Mouse (Mus musculus): ENCODE measurements at regions not wholly inside any gene's neighbourhood (a gene's known extent, or its start where the extent isn't known, plus 50 kb on each side); places are given as distances from the start of the nearest gene placed in this dataset.

GRCm38 (mm10) chr3:52644178-52645128, 372.6 kb downstream of the Cog6 start:
- H3K4me1 ChIP-seq, result peaks cover 34% of the 10 kb centered on the region
- WGBS, result 29% methylated on average over 16 of the region's 16 CpGs
- H3K4me2 ChIP-seq (replicated peaks), result peak overlapping the region; percentile 12; the same call in 1 of the 2 replicates
- 0 out of 2 replicates have a peak, but pooled peaks have one; percentile 55 for ATAC-seq (ENCODE audit: low FRiP score, low read depth)
- H3K9ac ChIP-seq, result no peak overlapping the region; the same call in 1 of the 2 replicates
- H3K9me3 ChIP-seq, result no peaks in the 10 kb centered on the region
- peaks cover 3% of the 10 kb centered on the region; the same call in 1 of the 2 replicates for H3K27me3 ChIP-seq
- H3K27ac ChIP-seq, result no peak overlapping the region
- H3K4me3 ChIP-seq, result no peak overlapping the region
- no peaks in the 10 kb centered on the region for H3K36me3 ChIP-seq

GRCm38 (mm10) chr3:52643796-52644177, 373.2 kb downstream of the Cog6 start:
- Histone ChIP-seq H3K4me1 (peaks cover 34% of the 10 kb centered on the region), H3K4me3 (no peak overlapping the region), H3K9me3 (no peaks in the 10 kb centered on the region), H3K9ac (no peak overlapping the region), H3K4me2 (replicated peaks) (no peak overlapping the region), H3K36me3 (no peaks in the 10 kb centered on the region), H3K27me3 (peaks cover 3% of the 10 kb centered on the region; the same call in 1 of the 2 replicates), H3K27ac (no peak overlapping the region)
- WGBS, result 68% methylated on average over 10 of the region's 10 CpGs
- ATAC-seq (ENCODE audit: low FRiP score, low read depth), result no peak

- no peaks in the 10 kb centered on the region for H3K36me3 ChIP-seq
- peaks cover 34% of the 10 kb centered on the region for H3K4me1 ChIP-seq
- H3K27ac ChIP-seq, result no peak overlapping the region
- H3K27me3 ChIP-seq, result peaks cover 3% of the 10 kb centered on the region; the same call in 1 of the 2 replicates
- no peak overlapping the region for H3K4me2 ChIP-seq (replicated peaks)
- no peak overlapping the region for H3K9ac ChIP-seq
- no peak for ATAC-seq (ENCODE audit: low FRiP score, low read depth)
- no peaks in the 10 kb centered on the region for H3K9me3 ChIP-seq
- 70% methylated on average over 9 of the region's 9 CpGs for WGBS
- no peak overlapping the region for H3K4me3 ChIP-seq
These were observed 373.9 kb downstream of the Cog6 start for GRCm38 (mm10) chr3:52643100-52643551.

GRCm38 (mm10) chr3:52641226-52642181, 373.4 kb downstream of the Foxo1 start:
- no peak for ATAC-seq (ENCODE audit: low FRiP score, low read depth)

GRCm38 (mm10) chr3:52640250-52641147, 372.4 kb downstream of the Foxo1 start:
- Histone ChIP-seq H3K4me1 (peaks cover 21% of the 10 kb centered on the region), H3K4me3 (no peak overlapping the region), H3K27me3 (peaks cover 3% of the 10 kb centered on the region; the same call in 1 of the 2 replicates), H3K9me3 (no peaks in the 10 kb centered on the region), H3K27ac (no peak overlapping the region), H3K4me2 (replicated peaks) (no peak overlapping the region), H3K36me3 (no peaks in the 10 kb centered on the region), H3K9ac (no peak overlapping the region)
- ATAC-seq (ENCODE audit: low FRiP score, low read depth), result no peak
- WGBS, result 63% methylated on average over 16 of the region's 16 CpGs

More at GRCm38 (mm10) chr3:52641226-52642181, 373.4 kb downstream of the Foxo1 start:
- Histone ChIP-seq H3K27ac (peak overlapping the region; percentile 16; the same call in 1 of the 2 replicates), H3K4me3 (no peak overlapping the region), H3K9ac (no peak overlapping the region), H3K36me3 (no peaks in the 10 kb centered on the region), H3K4me2 (replicated peaks) (no peak overlapping the region), H3K4me1 (peaks cover 21% of the 10 kb centered on the region), H3K27me3 (peaks cover 3% of the 10 kb centered on the region; the same call in 1 of the 2 replicates), H3K9me3 (no peaks in the 10 kb centered on the region)
- 78% methylated on average over 10 of the region's 10 CpGs for WGBS

GRCm38 (mm10) chr3:52638816-52639215, 370.7 kb downstream of the Foxo1 start:
- Histone ChIP-seq H3K9ac (no peak overlapping the region), H3K9me3 (no peaks in the 10 kb centered on the region), H3K4me3 (no peak overlapping the region), H3K27ac (no peak overlapping the region), H3K27me3 (peaks cover 3% of the 10 kb centered on the region; the same call in 1 of the 2 replicates), H3K4me1 (peaks cover 11% of the 10 kb centered on the region), H3K4me2 (replicated peaks) (no peak overlapping the region), H3K36me3 (no peaks in the 10 kb centered on the region)
- WGBS, result 84% methylated on average over 5 of the region's 5 CpGs
- no peak for ATAC-seq (ENCODE audit: low FRiP score, low read depth)

GRCm38 (mm10) chr3:52634353-52634752, 366.2 kb downstream of the Foxo1 start:
- no peak overlapping the region for H3K27ac ChIP-seq
- no peaks in the 10 kb centered on the region for H3K9me3 ChIP-seq
- no peaks in the 10 kb centered on the region for H3K36me3 ChIP-seq
- no peak overlapping the region for H3K9ac ChIP-seq
- H3K4me2 ChIP-seq (replicated peaks), result no peak overlapping the region
- 56% methylated on average over 6 of the region's 6 CpGs for WGBS
- no peak overlapping the region for H3K4me3 ChIP-seq
- H3K27me3 ChIP-seq, result no peaks in the 10 kb centered on the region; the same call in 1 of the 2 replicates
- peaks cover 7% of the 10 kb centered on the region for H3K4me1 ChIP-seq
- no peak for ATAC-seq (ENCODE audit: low FRiP score, low read depth)

GRCm38 (mm10) chr3:52633491-52634100, 365.5 kb downstream of the Foxo1 start:
- no peaks in the 10 kb centered on the region; the same call in 1 of the 2 replicates for H3K27me3 ChIP-seq
- H3K36me3 ChIP-seq, result no peaks in the 10 kb centered on the region
- H3K4me1 ChIP-seq, result peaks cover 7% of the 10 kb centered on the region
- WGBS, result 75% methylated on average over 15 of the region's 15 CpGs
- H3K4me2 ChIP-seq (replicated peaks), result no peak overlapping the region
- H3K9me3 ChIP-seq, result no peaks in the 10 kb centered on the region
- no peak overlapping the region for H3K27ac ChIP-seq
- H3K4me3 ChIP-seq, result no peak overlapping the region
- no peak for ATAC-seq (ENCODE audit: low FRiP score, low read depth)
- H3K9ac ChIP-seq, result no peak overlapping the region

- Histone ChIP-seq H3K27me3 (no peaks in the 10 kb centered on the region; the same call in 1 of the 2 replicates), H3K4me3 (no peak overlapping the region), H3K27ac (no peak overlapping the region), H3K36me3 (no peaks in the 10 kb centered on the region), H3K4me1 (peaks cover 7% of the 10 kb centered on the region), H3K4me2 (replicated peaks) (no peak overlapping the region), H3K9me3 (no peaks in the 10 kb centered on the region), H3K9ac (no peak overlapping the region)
- 84% methylated on average over 2 of the region's 2 CpGs for WGBS
- ATAC-seq (ENCODE audit: low FRiP score, low read depth), result no peak
These were observed 364.5 kb downstream of the Foxo1 start for GRCm38 (mm10) chr3:52632635-52633034.

GRCm38 (mm10) chr3:52630209-52630608, 362.1 kb downstream of the Foxo1 start:
- Histone ChIP-seq H3K36me3 (no peaks in the 10 kb centered on the region), H3K4me3 (no peak overlapping the region), H3K9ac (no peak overlapping the region), H3K9me3 (no peaks in the 10 kb centered on the region), H3K4me1 (peaks cover 7% of the 10 kb centered on the region), H3K27ac (no peak overlapping the region), H3K4me2 (replicated peaks) (no peak overlapping the region), H3K27me3 (no peaks in the 10 kb centered on the region; the same call in 1 of the 2 replicates)
- WGBS, result 86% methylated on average over 5 of the region's 5 CpGs
- ATAC-seq (ENCODE audit: low FRiP score, low read depth), result no peak

Data from limb, embryonic 13.5 days (tissue).